Mouse (Mus musculus): ENCODE measurements around the gene Plxnb3.

Plxnb3 gene

GRCm38 (mm10) chrX:73786364-73787224 lies 29.7 kb downstream of the Plxnb3 start, which contains the start of the genes Idh3g and Ssr4:
TSS of gene Idh3g (minus strand) at chrX:73786897.
TSS of gene Ssr4 (plus strand) at chrX:73787028.
- peak; percentile 95 for DNase-seq

- DNase-seq = no peak
These were observed 30.3 kb downstream of the Plxnb3 start for GRCm38 (mm10) chrX:73787225-73787558.

- no peak for DNase-seq
These were observed 31.6 kb downstream of the Plxnb3 start for GRCm38 (mm10) chrX:73788501-73788900.

GRCm38 (mm10) chrX:73793039-73793438 lies 36.1 kb downstream of the Plxnb3 start:
- DNase-seq = no peak

- no peak for DNase-seq
These were observed 36.6 kb downstream of the Plxnb3 start for GRCm38 (mm10) chrX:73793505-73793904.

GRCm38 (mm10) chrX:73797511-73797910 lies 40.6 kb downstream of the Plxnb3 start:
- no peak for DNase-seq

- peak; percentile 80 for DNase-seq
These were observed 41.6 kb downstream of the Plxnb3 start for GRCm38 (mm10) chrX:73798502-73798901.

GRCm38 (mm10) chrX:73805814-73806213 lies 48.9 kb downstream of the Plxnb3 start:
- DNase-seq = no peak

GRCm38 (mm10) chrX:73815072-73815471 lies 58.2 kb downstream of the Plxnb3 start:
- DNase-seq = no peak

- DNase-seq = no peak
These were observed 59.9 kb downstream of the Plxnb3 start for GRCm38 (mm10) chrX:73816596-73817314.

All from lung, postnatal 10 days (tissue).